ENCODE assay signal across 23 mouse cellular contexts in genomic region chr1:155153906-155154305, GRCm38 (mm10). TPM values are rescaled to one million over a fixed set of nuclear protein-coding genes. Genes with fewer than 3 reads are reported as not detected.
DNase-seq lines count a peak whose midpoint lies in the region; ATAC-seq and TF ChIP-seq lines count a peak whose summit lies in the region.
"Had no signal": no experiment of that assay in that cellular context is flagged by ENCODE, and none has a peak within 500 bp of the region (broad histone marks: within the 10 kb centered on the region; RNA-seq: fewer than 3 reads in every experiment).

No protein-coding gene starts in this region.

- no peak for TF ChIP-seq CTCF in heart, adult 2 months (IDR thresholded peaks at IDR 0.05)

- H3K27me3 ChIP-seq in heart, adult 2 months (ENCODE audit: control insufficient read depth, insufficient read depth, low read length): no peaks in the 10 kb centered on the region
- H3K27me3 ChIP-seq in hindbrain, embryonic 10.5 days (ENCODE audit: insufficient read depth, poor library complexity, severe bottlenecking): no peaks in the 10 kb centered on the region
- no peaks in the 10 kb centered on the region for H3K27me3 ChIP-seq in hindbrain, embryonic 14.5 days (ENCODE audit: control insufficient read depth, insufficient read depth, low read length)
- H3K27me3 ChIP-seq: heart, embryonic 12.5 days; heart, embryonic 15.5 days; hindbrain, embryonic 15.5 days had no signal

- H3K9me3 ChIP-seq in hindbrain, embryonic 10.5 days: no peaks in the 10 kb centered on the region
- H3K9me3 ChIP-seq in hindbrain, embryonic 14.5 days (ENCODE audit: control insufficient read depth, low read length): no peaks in the 10 kb centered on the region
- H3K9me3 ChIP-seq: heart, embryonic 12.5 days; heart, embryonic 15.5 days; hindbrain, embryonic 15.5 days had no signal

- H3K4me1 ChIP-seq in heart, adult 2 months (ENCODE audit: control insufficient read depth, insufficient read depth, low read length): peaks cover 1% of the 10 kb centered on the region
- peaks cover 5% of the 10 kb centered on the region; the same call in 1 of the 2 replicates for H3K4me1 ChIP-seq in hindbrain, embryonic 10.5 days (replicated peaks)
- H3K4me1 ChIP-seq in hindbrain, embryonic 14.5 days (replicated peaks; ENCODE audit: control insufficient read depth, insufficient read depth, low read length): no peaks in the 10 kb centered on the region

- H3K4me3 ChIP-seq in heart, adult 2 months: no peak overlapping the region
- no peak overlapping the region for H3K4me3 ChIP-seq in hindbrain, embryonic 10.5 days
- H3K4me3 ChIP-seq in hindbrain, embryonic 14.5 days (replicated peaks; ENCODE audit: low read length): no peak overlapping the region
- H3K4me3 ChIP-seq: heart, embryonic 12.5 days; heart, embryonic 15.5 days; hindbrain, embryonic 15.5 days had no signal

- 35% methylated on average over 4 of the region's 4 CpGs for WGBS in heart, adult 2 months
- WGBS in hindbrain, embryonic 10.5 days: 78% methylated on average over 4 of the region's 4 CpGs
- WGBS in hindbrain, embryonic 14.5 days: 76% methylated on average over 4 of the region's 4 CpGs

- no peak overlapping the region for H3K9ac ChIP-seq in heart, adult 2 months (ENCODE audit: low read depth, low read length)
- no peak overlapping the region for H3K9ac ChIP-seq in hindbrain, embryonic 14.5 days
- H3K9ac ChIP-seq: forebrain, postnatal 0 days; heart, embryonic 12.5 days; heart, embryonic 15.5 days; hindbrain, embryonic 15.5 days had no signal

- no peaks in the 10 kb centered on the region for H3K36me3 ChIP-seq in heart, adult 2 months (ENCODE audit: control insufficient read depth, insufficient read depth, low read length)
- no peaks in the 10 kb centered on the region for H3K36me3 ChIP-seq in hindbrain, embryonic 10.5 days
- no peaks in the 10 kb centered on the region for H3K36me3 ChIP-seq in hindbrain, embryonic 14.5 days (replicated peaks; ENCODE audit: control insufficient read depth, insufficient read depth)
- H3K36me3 ChIP-seq: heart, embryonic 12.5 days; heart, embryonic 15.5 days; hindbrain, embryonic 15.5 days had no signal

- no peak for ATAC-seq in hindbrain, embryonic 14.5 days (ENCODE audit: low FRiP score)
- no peak for ATAC-seq in frontal cortex, adult (ENCODE audit: low TSS enrichment)
- ATAC-seq: activated CD4-positive, CD25-positive, alpha-beta regulatory T cell, adult 4 months; forebrain, embryonic 14.5 days; forebrain, postnatal 0 days had no signal

- no peaks in the 10 kb centered on the region for H3K79me2 ChIP-seq in heart, adult 2 months (replicated peaks; ENCODE audit: control insufficient read depth, insufficient read depth, low read length)

- intact Hi-C loops in heart, adult 2 months (cut with DNase I): loop anchor here (10.0 kb wide), 1 partner anchor 261 kb away; the partner anchor contains the start of gene Xpr1
- intact Hi-C loops in heart, postnatal 14 days (cut with DNase I): no loop called here

- TF ChIP-seq EP300 in heart, adult 2 months (IDR thresholded peaks at IDR 0.05; ENCODE audit: insufficient read depth, low read depth, low read length): no peak

- TF ChIP-seq POLR2A in heart, adult 2 months (IDR thresholded peaks at IDR 0.05; ENCODE audit: insufficient read depth, low read depth, low read length): no peak

- DNase-seq in heart, adult 2 months: no peak
- no peak for DNase-seq in heart, postnatal 14 days
- no peak for DNase-seq in hindbrain, embryonic 10.5 days (ENCODE audit: low spot score)
- no peak for DNase-seq in hindbrain, embryonic 14.5 days (ENCODE audit: low spot score)
- peak; percentile 81 for DNase-seq in thymus, postnatal 14 days
- DNase-seq in thymus, postnatal 4 days: peak; percentile 61
- DNase-seq in urinary bladder, postnatal 25 days (ENCODE audit: low spot score): no peak
- DNase-seq: adrenal gland, adult 8-10 months; adrenal gland, postnatal 25 days; cerebellum, adult 11-12 months; cerebellum, adult 8-10 months; cerebellum, postnatal 14 days; forebrain, postnatal 0 days; gastrocnemius, postnatal 25 days; heart, adult 18-20 months; heart, postnatal 36 days had no signal

- H3K27ac ChIP-seq in heart, adult 2 months: peak overlapping the region; percentile 36
- peak overlapping the region; percentile 8; the same call in 1 of the 2 replicates for H3K27ac ChIP-seq in hindbrain, embryonic 10.5 days
- H3K27ac ChIP-seq in hindbrain, embryonic 14.5 days: no peak overlapping the region
- H3K27ac ChIP-seq: heart, embryonic 15.5 days; hindbrain, embryonic 15.5 days had no signal

- no peak overlapping the region for H3K4me2 ChIP-seq in hindbrain, embryonic 14.5 days (replicated peaks)
- H3K4me2 ChIP-seq: heart, embryonic 12.5 days; heart, embryonic 15.5 days; hindbrain, embryonic 15.5 days had no signal

RNA-seq across cellular contexts. Expression of gene Stx6, which starts 4.6 kb away (rescaled TPM):
- 10 to 100 TPM; 22.2 to 23.0 TPM for total RNA-seq in heart, adult 2 months (2021)
- 18.0 and 19.0 TPM in 2 replicates for polyA plus RNA-seq in heart, adult 2 months (2012; rRNA removed)
- 10 to 100 TPM; 32.1 to 35.9 TPM for total RNA-seq in heart, postnatal 14 days (2021)
- polyA plus RNA-seq in hindbrain, embryonic 10.5 days (2016; fragmentation: Nextera tagmentation; extraction: Ambion mirVana): 84.4 and 101 TPM in 2 replicates
- 113 and 117 TPM in 2 replicates for polyA plus RNA-seq in hindbrain, embryonic 14.5 days (2014; fragmentation: Nextera tagmentation; extraction: Ambion mirVana)

RNA-seq across cellular contexts. Expression of gene Mr1, which starts 7.3 kb away (rescaled TPM):
- 1 to 10 TPM; 6.5 to 6.7 TPM for total RNA-seq in heart, adult 2 months (2021)
- polyA plus RNA-seq in heart, adult 2 months (2012; rRNA removed): 6.1 and 11.9 TPM in 2 replicates
- 1 to 10 TPM; 8.1 to 9.2 TPM for total RNA-seq in heart, postnatal 14 days (2021)
- polyA plus RNA-seq in hindbrain, embryonic 10.5 days (2016; fragmentation: Nextera tagmentation; extraction: Ambion mirVana): 0.55 and 1.1 TPM in 2 replicates
- 2.0 and 2.4 TPM in 2 replicates for polyA plus RNA-seq in hindbrain, embryonic 14.5 days (2014; fragmentation: Nextera tagmentation; extraction: Ambion mirVana)
- total RNA-seq: ES-E14 had no signal

RNA-seq across cellular contexts. Expression of gene Ier5, which starts 54.5 kb away (rescaled TPM):
- total RNA-seq in heart, adult 2 months (2021): 10 to 100 TPM; 12.5 to 16.8 TPM
- polyA plus RNA-seq in heart, adult 2 months (2012; rRNA removed): 9.8 and 13.5 TPM in 2 replicates
- 10 to 100 TPM; 13.6 to 15.4 TPM for total RNA-seq in heart, postnatal 14 days (2021)
- 4.1 and 7.0 TPM in 2 replicates for polyA plus RNA-seq in hindbrain, embryonic 10.5 days (2016; fragmentation: Nextera tagmentation; extraction: Ambion mirVana)
- 10.5 and 13.0 TPM in 2 replicates for polyA plus RNA-seq in hindbrain, embryonic 14.5 days (2014; fragmentation: Nextera tagmentation; extraction: Ambion mirVana)

Comparison
In these comparisons a context has a peak if more than half of its experiments do, and no peak if none do; other contexts are left out.
1. DNase-seq: peak in thymus, postnatal 14 days (single experiment) and thymus, postnatal 4 days (single experiment); none in heart, adult 2 months (0 of 2), heart, postnatal 14 days (0 of 2), hindbrain, embryonic 10.5 days (single experiment), hindbrain, embryonic 14.5 days (single experiment) and urinary bladder, postnatal 25 days (single experiment).